Mouse (Mus musculus): ENCODE results near the gene Mitf.

The Mitf gene

DNA sequence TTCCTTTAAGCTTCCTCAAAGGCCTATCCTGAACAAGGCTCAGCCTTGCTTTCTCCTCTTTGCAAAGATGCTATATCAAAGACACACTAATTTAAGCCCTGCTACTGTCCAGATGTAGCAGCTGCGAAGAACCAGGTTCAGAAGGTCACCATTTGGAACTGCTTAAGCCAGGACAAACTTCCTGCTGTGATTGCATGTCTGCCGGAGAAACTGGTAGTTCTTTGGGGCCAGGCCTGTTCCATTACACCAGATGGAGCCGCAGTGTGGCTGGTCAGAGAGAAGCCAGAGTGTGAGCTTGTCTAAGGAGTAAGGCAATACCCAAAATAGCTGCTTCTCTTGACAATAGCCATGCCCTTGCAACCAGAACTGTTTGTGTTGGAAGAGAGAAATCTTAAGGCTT, 75.1 kb downstream of the Mitf start:
- no peak for DNase-seq (ENCODE audit: low spot score)

DNA sequence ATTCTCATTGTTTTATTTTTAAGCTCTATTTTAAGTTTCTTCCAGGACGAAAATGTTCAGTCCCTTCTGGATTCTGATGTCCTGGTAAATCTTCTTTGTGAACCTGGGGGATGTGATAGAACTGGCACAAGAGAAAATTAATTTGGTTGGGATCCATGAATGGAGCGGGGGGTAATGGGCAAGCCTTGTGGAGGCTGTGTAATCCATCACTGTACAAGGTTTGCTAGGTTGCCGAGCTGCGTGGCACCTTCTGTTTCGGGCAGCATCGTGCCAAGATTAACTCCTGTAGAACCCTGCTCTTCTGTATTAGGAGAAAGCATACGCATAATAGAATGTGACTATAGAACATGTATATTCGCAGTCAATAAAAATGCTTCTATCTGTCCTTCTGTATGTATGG, 76.1 kb downstream of the Mitf start:
- DNase-seq (ENCODE audit: low spot score) = no peak

DNA sequence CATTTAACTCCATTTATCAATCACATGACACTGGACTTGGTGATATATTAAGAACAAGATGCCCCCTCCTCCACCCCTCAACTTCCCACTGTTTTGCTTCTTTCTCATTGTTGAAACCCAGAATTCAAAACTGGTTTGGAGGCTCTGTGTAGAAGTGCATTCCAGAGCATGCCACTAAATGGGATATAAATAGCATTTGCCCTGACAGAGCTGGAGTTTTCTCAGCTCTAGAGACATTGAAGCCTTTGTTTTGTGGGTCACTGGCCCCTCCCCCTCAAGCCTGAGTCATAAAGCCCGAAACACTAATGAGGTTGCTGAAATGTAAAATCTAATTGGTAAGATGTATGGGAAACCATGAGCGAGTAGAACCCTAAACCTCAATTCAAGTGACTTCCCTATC, 76.6 kb downstream of the Mitf start:
- DNase-seq (ENCODE audit: low spot score) = no peak

DNA sequence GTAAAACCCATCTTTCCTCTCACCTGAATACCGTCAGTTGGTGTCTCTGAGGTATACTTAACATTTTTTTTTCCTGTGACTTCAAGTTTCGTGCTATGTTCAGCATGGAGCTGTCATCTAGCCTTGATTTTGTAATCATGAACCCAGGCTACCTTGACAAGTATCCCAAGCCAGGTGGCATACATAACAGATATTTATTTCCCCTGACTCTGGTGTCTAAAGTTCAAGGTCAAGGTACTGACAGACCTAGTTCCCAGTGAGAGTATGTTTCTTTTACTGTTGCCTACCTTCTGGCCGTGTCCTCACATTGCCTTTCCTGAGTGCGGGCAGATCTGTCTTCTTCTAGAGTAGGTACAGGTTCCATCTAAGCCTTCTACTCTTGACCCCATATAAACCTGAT, 78.1 kb downstream of the Mitf start:
- no peak for DNase-seq (ENCODE audit: low spot score)

DNA sequence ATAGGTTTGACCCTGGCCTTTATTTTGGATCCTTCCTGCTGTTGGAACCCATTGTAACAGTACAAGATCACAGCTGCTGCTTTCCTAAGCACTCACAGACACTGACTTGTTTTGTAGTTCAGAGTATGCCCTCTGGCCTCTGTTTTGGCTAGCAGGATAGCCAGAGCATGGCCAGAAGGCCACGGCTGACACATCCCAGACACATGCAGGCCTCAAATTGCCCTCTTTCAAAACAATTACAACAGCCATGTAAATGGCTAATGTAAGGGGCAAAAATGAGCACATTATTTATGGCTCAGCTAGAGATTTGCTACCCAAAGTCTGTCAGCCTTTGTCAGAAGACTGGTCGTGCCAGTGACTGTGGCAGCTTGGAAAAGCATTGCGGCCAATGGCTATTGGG, 78.8 kb downstream of the Mitf start:
- DNase-seq (ENCODE audit: low spot score) = no peak

DNA sequence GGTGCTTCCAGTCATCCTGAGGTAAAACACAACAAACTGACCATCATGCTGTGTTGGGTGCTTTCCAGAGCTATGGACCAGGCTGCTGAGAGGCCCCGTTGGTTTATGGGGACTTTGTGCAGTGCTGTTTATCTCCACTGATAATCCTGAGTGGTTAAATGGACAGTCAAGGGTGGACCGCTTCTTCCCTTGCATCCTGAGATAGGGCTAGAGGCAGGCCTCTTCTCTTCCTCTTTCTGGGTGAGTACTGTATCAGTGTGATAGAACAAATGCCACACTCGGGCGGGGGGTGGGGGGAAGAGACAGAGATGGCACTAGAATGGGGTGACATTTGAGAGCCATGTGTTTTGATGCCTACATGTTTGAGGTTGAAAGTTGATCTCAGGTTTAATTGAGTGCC, 81.0 kb downstream of the Mitf start:
- DNase-seq (ENCODE audit: low spot score) = no peak

DNA sequence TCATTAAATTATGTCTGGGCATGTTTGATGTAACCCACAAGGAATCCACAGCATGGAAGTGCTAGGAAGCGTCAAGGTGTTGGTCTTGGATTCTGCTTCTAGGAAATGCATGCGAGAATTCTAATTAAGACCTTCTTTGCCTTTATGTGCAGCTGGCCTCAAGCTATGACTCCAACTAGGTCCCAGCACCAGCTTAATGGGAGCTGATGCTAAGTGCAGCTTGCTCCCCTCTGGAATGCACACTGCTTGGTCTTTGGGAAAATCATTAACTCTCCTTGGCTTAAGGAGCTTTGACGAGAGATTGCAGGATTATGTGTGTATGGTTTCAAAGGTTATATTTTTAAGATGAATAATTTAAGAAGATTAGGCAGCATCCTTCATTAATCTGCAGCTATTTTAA, 81.7 kb downstream of the Mitf start:
- DNase-seq (ENCODE audit: low spot score) = no peak

DNA sequence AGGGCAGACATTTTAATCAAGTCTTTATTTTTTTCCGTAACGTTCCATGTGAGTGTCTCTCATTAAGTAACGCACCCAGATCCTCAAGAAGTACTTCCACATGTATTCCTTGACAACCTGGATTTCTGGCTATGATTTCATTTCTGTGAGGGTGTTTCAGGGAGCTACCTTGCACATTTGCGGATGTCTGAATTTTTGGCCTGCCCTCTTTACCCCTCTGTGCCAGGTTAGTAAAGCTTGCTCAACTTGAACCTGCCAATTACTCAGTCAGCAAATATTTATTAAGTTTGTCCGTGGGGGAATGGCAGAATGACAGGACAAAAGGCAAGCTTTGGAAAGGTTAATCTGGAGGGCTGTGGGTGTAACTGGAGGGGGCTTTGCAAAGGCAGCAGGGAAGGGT, 86.7 kb downstream of the Mitf start:
- DNase-seq (ENCODE audit: low spot score) = no peak

DNA sequence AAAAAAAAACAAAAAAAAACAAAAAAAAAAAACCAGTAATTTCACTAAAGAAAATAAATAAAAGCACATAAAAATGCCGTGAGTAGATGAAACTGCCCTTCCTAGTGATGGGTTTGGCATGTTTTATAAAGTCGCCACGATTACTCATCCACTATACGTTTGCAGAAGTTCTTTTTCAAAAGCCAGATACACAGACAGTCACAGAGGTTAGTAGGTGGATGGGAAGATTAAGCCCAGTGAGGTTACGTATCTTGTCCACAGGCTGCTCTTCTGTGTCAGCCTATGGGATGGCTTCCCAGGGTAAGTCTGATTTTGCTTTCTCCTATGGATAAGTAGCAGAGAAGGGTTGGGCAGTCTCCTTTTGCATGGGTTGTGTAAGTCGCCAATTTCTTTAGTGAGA, 90.3 kb downstream of the Mitf start:
- no peak for DNase-seq (ENCODE audit: low spot score)

DNA sequence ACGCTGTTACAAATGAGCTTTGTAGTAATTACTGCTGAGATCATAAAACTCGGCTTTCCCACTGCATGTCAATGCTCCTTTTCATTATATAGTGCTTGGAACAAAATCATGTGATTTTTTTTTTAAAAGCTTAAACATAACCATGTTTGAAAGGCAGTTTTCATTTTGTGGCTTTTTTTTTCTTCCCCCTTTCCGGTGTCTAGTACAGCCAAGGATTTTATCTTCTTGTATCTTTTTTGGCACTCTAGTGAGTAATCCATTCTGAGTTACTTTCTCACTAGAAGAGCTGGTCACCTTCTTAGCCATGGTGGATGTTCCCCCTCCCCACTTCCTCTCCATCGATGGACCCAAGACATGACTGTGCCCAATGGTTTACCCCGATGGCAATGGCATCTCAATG, 91.2 kb downstream of the Mitf start:
- no peak for DNase-seq (ENCODE audit: low spot score)

DNA sequence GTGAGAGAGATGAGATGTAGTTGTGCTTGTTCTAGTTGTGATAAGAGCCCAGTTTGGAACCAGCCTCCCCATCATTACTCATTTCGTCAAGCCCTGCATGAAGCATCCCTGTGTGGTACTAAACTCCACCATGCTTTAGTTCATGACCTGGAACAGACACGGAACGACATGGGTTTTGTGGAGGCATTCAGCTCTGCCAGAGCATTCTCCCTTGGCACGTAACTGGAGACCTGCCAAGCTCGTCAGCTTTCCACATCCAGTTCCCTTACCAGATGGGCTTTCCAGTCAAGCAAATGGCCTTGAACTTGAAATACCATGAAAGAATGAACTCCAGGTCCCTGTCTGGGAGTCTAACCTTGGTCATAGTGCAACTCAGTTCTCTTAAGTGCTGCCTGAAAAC, 94.7 kb downstream of the Mitf start:
- no peak for DNase-seq (ENCODE audit: low spot score)

DNA sequence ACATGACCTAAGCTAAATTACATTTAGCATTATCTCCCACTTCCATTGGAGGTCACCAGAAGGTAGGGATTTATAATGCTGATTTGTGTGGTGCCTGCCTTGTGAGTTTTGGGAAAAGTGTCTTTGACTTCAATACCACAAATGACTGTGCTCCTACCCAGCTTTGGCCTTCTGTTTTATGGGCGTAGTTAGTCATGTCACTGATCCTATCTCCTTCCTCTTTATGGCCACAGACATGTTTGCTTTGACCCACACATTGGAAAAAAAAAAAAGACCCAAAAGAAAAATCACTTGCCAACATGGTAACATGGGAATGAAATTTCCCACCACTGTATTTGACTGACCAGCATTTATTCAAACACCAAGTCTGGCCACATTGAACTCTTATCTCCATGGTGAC, 95.4 kb downstream of the Mitf start:
- no peak for DNase-seq (ENCODE audit: low spot score)

DNA sequence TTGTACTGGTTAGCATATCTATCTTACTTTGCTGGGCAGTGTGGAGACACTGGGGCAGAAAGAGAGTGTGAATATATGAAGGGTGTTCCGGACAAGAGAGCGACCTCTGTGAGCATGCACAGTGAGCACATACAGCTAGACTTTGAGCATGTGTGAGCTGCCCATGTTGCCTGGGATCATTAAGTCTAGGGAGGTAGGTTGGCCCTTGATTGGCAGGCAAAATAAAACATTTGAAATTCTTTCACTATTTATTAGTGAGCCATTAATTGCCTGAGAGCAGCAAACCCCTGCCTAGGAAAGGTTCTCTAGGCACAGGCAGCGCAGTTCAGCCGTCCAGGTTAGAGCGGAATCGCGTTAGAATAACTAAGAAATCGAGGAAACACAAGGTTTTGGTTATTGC, 107.9 kb downstream of the Mitf start:
- DNase-seq (ENCODE audit: low spot score) = no peak

DNA sequence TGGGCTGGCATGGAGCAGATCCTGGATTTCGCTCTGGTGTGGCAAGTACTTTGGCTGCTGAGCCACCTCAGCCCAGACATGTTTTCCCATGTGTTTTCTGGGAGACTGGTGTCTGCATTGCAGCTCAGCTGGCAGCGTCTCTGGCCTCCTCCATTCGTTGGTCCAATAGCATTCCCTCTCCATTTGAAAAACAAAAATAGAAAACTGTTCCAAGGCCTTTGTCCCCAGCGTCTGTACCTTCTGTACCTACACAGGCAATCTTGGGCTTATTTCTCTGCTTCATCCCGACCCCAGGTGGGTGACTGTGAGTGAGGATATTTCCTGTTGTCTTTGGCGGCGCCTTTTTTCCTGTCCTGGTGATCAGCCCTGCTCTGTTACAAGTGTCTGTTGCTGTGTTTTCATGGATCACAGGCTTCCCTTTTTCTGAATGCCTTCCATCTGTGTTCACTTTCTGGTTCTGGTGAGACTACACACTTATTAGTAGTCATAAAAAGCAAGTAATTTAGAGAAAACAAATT, 109.6 kb downstream of the Mitf start:
- DNase-seq (ENCODE audit: low spot score) = no peak

DNA sequence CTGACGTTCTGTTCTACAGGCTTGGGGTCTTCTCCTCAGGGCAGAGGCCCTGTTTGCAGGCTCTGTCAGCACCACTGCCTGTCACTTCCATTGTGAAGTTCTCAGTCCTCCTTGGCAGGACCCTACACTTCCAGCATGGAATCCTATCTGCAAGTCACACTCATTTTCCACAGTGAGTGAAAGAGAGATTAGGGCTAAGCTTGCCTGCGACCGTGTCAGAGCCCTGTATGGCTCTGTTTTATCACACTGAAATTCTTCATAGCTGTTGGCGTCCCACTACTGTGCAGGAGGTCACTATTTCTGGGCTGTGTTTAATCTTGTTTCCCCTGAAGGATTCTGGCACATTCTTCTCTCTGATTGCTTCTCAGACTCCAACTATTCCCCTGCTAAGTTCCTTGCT, 111.2 kb downstream of the Mitf start:
- DNase-seq (ENCODE audit: low spot score) = no peak

DNA sequence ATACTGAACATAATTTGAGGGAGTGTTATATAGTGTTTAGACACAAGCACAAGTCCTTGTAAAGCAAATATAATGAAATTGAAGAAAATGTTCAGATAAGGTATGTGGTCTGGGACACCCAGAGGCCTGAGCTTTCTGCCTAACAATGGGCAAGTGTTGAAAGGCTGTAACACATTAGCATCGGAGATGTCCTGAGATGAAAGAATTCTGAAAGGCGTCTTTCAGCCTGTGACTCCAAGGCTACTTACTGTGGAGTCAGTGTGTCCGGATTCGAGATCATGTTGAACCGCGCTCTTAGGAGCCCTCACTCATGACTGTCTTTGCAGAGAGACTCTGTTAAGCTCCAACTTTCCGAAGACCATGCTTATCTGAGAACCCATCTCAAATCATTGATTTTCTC, 111.6 kb downstream of the Mitf start:
- no peak for DNase-seq (ENCODE audit: low spot score)

DNA sequence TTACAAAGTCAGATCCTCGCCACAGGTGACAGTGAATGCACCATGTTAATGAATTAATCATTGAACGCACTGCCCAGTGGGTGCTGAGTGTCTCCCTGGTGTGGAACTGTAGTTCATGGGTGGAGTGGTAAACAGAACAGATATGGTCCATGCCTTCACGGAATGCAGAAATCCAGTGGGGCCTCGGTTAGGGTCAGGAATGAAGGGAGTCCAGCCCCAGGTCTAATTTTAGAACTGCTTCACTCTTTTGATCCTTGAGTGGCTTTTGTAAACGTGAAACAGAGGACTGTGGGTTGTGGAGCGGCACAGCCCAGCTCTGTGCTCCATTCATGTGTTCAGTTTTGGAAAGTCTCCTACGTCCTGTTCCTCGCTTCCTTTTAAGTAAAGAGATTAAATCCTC, 112.4 kb downstream of the Mitf start:
- DNase-seq (ENCODE audit: low spot score) = no peak

DNA sequence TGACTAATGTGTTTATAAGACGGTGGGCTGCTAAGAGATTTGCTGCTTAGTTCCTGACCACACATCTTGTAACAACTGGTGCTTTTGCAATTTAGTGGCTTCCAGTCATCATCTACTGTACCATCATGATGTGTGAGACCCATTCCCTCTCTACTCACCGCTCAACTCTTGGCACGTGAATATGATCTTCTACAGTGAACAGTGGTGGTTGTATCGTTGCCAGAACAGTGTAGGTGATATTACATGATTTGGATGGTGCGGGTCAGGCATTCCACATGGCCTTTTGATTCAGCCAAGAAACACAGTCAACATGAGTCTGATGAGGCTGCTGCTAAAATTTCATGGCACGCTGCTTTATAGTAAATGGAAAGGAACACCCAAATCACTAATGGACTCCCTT, 114.7 kb downstream of the Mitf start:
- DNase-seq (ENCODE audit: low spot score) = no peak

DNA sequence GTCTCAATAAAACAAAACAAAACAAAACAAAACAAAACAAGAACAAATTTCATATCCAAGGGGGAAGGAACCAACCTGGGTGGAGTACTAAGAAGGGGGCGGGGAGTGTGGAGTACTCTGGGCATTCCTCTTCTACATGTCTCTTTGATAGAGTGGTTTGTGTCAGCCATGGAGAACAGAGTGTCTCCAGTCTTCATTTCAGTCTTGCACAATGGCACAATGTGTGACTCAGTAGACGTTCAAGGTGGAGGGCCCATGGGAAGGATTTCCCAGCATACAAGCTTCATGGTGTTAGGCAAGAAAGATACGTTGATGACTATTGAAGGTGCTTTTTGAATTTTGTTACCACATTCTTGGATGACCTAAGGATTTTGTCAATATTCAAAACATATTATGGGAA, 117.4 kb downstream of the Mitf start:
- no peak for DNase-seq (ENCODE audit: low spot score)

DNA sequence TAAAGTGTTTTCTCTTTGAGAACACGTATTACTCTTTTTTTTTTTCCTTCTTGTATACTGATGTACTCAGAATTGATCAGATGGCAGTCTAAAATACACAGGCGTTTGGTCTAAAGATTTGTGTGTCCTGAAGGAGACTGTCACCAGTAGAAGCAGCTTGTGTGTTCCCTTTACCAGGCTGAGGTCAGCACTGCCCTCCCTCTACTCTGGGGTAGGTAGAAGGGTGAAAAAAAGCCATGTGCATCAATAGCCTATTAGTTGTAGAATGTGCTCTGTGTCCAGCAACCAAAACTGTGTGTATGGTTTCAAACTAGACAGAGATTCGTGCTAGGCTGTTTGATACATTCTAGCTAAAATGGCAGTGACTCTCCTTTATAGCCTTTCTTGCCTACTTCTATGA, 122.2 kb downstream of the Mitf start:
- DNase-seq (ENCODE audit: low spot score) = no peak

DNA sequence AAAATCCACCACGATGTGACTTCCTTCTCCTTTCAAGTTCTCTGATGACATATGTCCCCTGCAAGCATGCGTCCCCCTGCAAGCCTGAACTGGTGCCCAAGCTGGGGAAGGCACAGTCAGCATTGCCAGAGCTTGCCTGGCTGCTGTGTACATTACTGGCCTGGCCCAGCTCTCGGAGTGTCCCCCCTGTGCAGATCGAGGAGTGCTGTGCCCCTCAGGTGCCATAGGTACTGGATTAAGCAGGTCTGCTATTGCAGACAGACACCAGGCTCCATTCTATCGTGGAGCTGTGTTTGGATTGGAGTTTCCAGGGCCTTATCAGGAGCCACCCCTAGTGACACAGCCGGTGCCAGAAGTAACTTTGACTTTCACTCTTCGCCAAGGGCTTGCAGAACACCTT, 122.6 kb downstream of the Mitf start:
- DNase-seq (ENCODE audit: low spot score) = no peak

DNA sequence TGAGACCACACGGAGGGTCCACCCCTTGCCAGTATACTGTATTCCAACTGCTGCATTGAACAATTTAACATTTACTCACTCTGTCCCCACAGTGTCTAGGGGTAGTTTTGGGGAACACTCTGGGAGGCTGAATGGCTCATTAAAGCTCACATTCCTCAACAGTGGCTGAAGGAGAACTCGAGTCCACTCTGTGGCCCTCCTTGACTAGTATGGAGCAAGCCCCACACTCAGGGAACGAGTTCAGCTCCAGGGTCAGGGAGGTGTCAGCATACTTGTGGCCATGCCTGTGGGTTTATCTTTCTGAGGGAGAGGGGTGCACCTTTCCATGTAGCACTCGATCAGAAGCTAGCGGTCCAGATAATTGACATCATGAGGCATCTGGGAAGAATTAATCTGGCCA, 130.3 kb downstream of the Mitf start:
- no peak for DNase-seq (ENCODE audit: low spot score)

DNA sequence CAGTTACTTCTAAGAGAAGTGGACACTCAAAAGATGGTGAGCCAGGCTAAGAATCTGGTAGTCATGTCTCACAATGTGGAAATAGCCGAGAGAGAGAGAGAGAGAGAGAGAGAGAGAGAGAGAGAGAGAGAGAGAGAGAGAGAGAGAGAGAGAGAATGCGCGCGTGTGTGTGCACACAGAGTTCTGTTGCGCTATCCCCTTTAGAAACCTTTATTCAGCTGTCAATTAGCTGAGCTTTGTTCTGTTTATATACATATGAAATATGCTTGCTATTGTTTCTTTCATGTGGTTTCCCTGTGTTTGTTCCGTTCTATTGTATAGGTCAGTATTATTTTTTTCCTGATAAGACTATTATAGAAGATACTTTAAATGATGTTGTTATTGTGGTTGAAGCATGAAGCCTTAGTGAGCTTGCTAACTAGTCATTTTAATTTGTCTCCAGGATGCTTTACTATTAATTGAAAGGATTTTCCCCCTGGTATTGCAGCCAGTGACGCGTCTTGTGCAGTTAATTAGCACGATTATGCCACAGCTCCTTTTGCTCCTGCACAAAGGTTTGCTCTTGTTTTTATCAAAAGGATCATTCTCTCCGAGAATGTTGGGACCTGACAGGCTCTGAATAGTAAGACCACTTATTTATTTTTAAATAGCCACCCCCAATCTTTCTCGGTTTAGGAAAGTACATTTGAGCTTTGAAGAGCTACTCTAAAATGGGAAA, 131.2 kb downstream of the Mitf start:
- DNase-seq (ENCODE audit: low spot score) = no peak

DNA sequence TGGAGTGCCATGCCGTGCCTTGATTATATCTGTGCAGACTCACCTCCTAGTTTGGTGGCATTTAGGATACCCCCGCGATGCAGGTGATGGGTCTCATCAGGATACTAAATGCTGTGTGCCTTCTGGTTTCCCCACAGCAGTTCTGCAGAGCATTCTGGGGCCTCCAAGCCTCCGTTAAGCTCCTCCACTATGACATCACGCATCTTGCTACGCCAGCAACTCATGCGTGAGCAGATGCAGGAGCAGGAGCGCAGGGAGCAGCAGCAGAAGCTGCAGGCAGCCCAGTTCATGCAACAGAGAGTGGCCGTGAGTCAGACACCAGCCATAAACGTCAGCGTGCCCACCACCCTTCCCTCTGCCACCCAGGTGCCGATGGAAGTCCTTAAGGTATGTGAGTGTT, 134.1 kb downstream of the Mitf start:
- no peak for DNase-seq (ENCODE audit: low spot score)
